Mouse (Mus musculus) neural tube, embryonic 12.5 days (tissue): ENCODE results near the gene Eif4e1b. TPM values are rescaled to one million over a fixed set of nuclear protein-coding genes. Genes with fewer than 3 reads are reported as not detected.

ENCODE experiments used
- ATAC-seq: fragments of 200-750 bp; cut with Nextera tagmentation; 2 replicates; pipeline ENCODE4 v1.8.0; 2017; ENCODE audit warnings: low read depth, mild to moderate bottlenecking, moderate TSS enrichment, moderate library complexity; ENCODE audit not compliant: low FRiP score
- H3K27ac ChIP-seq: fragments of 300-500 bp; sonication (generic); 2 replicates; pipeline ENCODE4 v1.5.1; 2016
- H3K27me3 ChIP-seq: fragments of 300-500 bp; sonication (generic); replicated peaks from 2 replicates; pipeline ENCODE4 v1.6.1; 2016; ENCODE audit warnings: mild to moderate bottlenecking
- H3K36me3 ChIP-seq: fragments of 300-500 bp; sonication (generic); 2 replicates; pipeline ENCODE4 v1.6.1; 2016; ENCODE audit warnings: mild to moderate bottlenecking
- H3K4me1 ChIP-seq: fragments of 300-500 bp; sonication (generic); 2 replicates; pipeline ENCODE4 v1.6.1; 2016
- H3K4me2 ChIP-seq: fragments of 300-500 bp; sonication (generic); replicated peaks from 2 replicates; pipeline ENCODE4 v1.6.1; 2016; ENCODE audit warnings: mild to moderate bottlenecking
- H3K4me3 ChIP-seq: fragments of 300-500 bp; sonication (generic); 2 replicates; pipeline ENCODE4 v1.5.1; 2016
- H3K9ac ChIP-seq: fragments of 300-500 bp; sonication (generic); 2 replicates; pipeline ENCODE4 v1.6.1; 2016; ENCODE audit warnings: mild to moderate bottlenecking
- H3K9me3 ChIP-seq: fragments of 300-500 bp; sonication (generic); 2 replicates; pipeline ENCODE4 v1.6.1; 2016; ENCODE audit warnings: mild to moderate bottlenecking
- WGBS: fragments of 180-500 bp; shearing (Covaris S2); methylation state at CpG from one replicate; pipeline ENCODE4 v1.1.7; 2016; 5-methylcytosine and 5-hydroxymethylcytosine counted together
- polyA plus RNA-seq: library from polyadenylated mRNA; unstranded; fragments of >200 nt; fragmentation: Nextera tagmentation; extraction: Ambion mirVana; gene quantifications from 2 replicates; pipeline ENCODE4 v1.2.1, GENCODE M21; 2016

Gene Eif4e1b
- polyA plus RNA-seq, result not detected in 2 replicates

DNA sequence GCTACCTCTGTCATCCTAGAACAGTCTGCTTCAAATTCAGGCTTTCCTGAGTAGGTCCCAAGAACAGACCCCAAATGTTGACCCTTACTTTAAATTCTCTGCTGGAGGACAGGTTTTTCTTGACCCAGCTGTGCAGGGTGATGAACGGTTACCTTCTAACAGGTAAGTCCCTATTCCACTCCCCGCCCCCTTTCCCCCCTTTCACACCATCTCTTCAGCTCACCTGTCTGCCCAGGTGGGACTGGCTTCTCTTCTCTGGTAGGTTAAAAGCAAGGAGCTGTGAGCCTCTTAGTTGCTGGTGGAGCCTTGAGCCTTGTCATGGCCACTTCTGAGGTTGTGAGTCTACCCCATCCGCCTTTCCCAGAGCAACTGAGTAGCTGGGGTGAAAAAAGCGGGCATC, at the start of gene Eif4e1b:
Eif4e1b (plus strand) TSS at position 301 of the 400 bp plus-strand sequence.
- no peak for ATAC-seq
- Histone ChIP-seq H3K4me2 (no peak within 1 kb of the TSS), H3K4me1 (no peaks in the 10 kb centered on the region), H3K9me3 (no peaks in the 10 kb centered on the region), H3K27me3 (no peaks in the 10 kb centered on the region), H3K27ac (no peak within 1 kb of the TSS), H3K9ac (no peak within 1 kb of the TSS), H3K36me3 (no peaks in the 10 kb centered on the region), H3K4me3 (no peak within 1 kb of the TSS)
- 87% methylated on average over 4 of the region's 4 CpGs for WGBS

DNA sequence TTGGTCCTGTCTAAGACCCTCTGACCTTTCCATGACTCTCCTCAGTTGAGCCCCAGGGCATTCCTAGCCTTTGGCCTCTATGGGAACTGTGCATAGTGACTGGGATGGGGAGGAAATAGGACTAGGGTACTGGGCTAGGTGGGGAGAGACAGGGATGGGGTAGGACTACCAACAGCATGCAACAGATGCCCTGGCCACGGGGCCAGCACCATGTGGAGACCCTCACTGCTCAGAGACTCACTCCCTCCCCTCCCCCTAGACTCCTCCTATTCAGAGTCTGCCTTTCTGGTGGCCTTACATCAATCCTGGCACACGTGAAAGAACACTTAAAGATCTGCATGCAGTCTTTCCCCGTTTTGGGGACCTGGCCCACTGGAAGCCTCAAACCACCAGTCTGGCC, 46.9 kb upstream of the Eif4e1b start:
- Histone ChIP-seq H3K4me3 (no peak overlapping the region), H3K9ac (no peak overlapping the region), H3K9me3 (no peaks in the 10 kb centered on the region), H3K27me3 (peaks cover 45% of the 10 kb centered on the region), H3K4me2 (peak overlapping the region; percentile 53; the same call in 1 of the 2 replicates), H3K36me3 (peaks cover 42% of the 10 kb centered on the region), H3K27ac (no peak overlapping the region), H3K4me1 (peaks cover 12% of the 10 kb centered on the region; the same call in 1 of the 2 replicates)
- WGBS, result 33% methylated on average over 3 of the region's 3 CpGs
- ATAC-seq, result no peak

DNA sequence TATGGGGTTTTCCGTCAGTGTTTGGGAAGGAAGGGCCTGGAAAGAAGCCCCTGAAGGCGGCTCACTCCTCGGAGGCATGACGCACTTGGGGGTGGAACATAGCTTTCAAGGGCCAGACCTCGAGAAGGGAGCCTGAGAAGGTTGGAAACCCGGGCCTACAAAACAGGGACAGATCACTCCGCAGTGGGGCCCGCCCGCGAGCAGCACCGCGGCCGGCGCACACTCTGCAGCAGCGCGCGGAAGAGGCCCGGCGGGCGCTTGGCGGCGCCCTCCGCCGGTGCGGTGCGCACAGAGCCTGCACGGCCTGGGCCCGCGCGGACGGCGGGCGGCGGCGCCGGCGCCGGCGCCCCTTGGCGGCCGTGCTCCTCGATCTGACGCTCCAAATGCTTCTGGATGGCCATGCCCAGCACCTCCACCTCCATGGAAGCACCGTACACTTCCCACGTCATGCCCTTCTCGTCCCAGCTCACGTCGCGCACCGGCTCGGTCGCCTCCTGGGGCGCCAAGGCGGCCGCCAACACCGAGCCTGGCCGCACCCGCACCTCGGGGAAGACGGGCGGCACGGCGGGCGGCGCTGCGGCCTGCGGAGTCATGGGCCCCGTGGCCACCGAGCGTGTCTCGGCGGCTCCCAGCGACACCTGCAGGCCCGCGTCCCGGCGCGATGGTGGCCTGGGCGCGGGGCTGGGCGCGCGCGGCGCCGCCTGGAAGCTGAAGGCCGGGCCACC, 46.1 kb upstream of the Eif4e1b start:
- Histone ChIP-seq H3K27me3 (peaks cover 45% of the 10 kb centered on the region), H3K36me3 (peaks cover 42% of the 10 kb centered on the region)
- 2% methylated on average over 86 of the region's 87 CpGs for WGBS

DNA sequence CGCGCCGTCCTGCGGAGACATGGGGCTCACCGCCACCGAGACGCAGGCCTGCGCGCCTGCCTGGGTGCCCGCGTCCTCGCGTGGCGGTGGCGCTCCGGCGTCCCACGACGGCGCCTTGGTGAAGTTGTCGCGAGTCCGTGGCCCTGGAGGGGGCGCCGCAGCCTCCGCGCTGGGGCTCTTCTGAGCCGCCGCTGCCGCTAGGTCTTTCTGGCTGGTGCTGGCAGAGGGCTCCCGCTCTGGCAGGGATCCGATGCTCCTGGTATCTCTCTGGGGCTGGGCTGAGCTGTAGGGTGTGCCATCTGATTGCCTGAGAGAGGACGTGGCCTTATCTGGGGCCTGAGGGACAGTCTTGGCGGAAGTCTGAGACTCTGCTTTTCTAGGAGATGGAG, 45.6 kb upstream of the Eif4e1b start:
- Histone ChIP-seq H3K4me2 (peak overlapping the region; percentile 53), H3K4me3 (peak overlapping the region; percentile 25), H3K27me3 (peaks cover 45% of the 10 kb centered on the region), H3K4me1 (peaks cover 12% of the 10 kb centered on the region; the same call in 1 of the 2 replicates), H3K9ac (0 out of 2 replicates have a peak overlapping the region, but pooled peaks have one; percentile 38), H3K36me3 (peaks cover 42% of the 10 kb centered on the region), H3K9me3 (no peaks in the 10 kb centered on the region), H3K27ac (no peak overlapping the region)
- no peak for ATAC-seq
- 4% methylated on average over 34 of the region's 34 CpGs for WGBS

More for the DNA sequence above, 46.1 kb upstream of the Eif4e1b start:
- ATAC-seq, result peak; percentile 23; the same call in 1 of the 2 replicates
- H3K4me1 ChIP-seq, result peaks cover 12% of the 10 kb centered on the region; the same call in 1 of the 2 replicates
- H3K4me3 ChIP-seq, result peak overlapping the region; percentile 25
- no peaks in the 10 kb centered on the region for H3K9me3 ChIP-seq
- peak overlapping the region; percentile 53 for H3K4me2 ChIP-seq
- H3K9ac ChIP-seq, result peak overlapping the region; percentile 38; the same call in 1 of the 2 replicates
- H3K27ac ChIP-seq, result no peak overlapping the region

DNA sequence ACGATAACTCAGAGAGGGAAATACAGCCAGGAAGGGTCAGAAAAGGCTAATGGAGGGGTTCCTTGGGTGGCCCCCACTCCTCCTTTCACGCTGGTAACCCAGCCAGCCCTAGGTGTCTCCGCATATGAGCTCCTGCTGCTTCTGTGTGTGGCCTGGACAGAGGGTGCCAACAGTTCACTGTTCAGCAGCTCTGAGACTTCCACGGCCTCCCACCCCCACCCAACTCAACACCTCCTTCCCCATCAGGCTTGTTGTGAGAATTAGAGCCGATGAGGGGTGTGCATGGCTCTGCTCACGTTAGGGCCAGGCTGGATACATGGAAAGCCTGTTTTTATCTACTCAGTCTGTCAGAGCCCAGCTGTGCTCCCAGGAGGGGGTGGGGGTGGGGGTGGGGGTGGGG, 37.7 kb upstream of the Eif4e1b start:
- Histone ChIP-seq H3K4me3 (no peak overlapping the region), H3K9ac (0 out of 2 replicates have a peak overlapping the region, but pooled peaks have one; percentile 8), H3K27me3 (peaks cover 20% of the 10 kb centered on the region), H3K4me1 (peaks cover 36% of the 10 kb centered on the region), H3K27ac (no peak overlapping the region), H3K36me3 (0 out of 2 replicates have a peak, but pooled peaks cover 2% of the 10 kb centered on the region), H3K4me2 (peak overlapping the region; percentile 77; the same call in 1 of the 2 replicates), H3K9me3 (no peaks in the 10 kb centered on the region)
- WGBS, result 43% methylated on average over 6 of the region's 6 CpGs
- no peak for ATAC-seq

DNA sequence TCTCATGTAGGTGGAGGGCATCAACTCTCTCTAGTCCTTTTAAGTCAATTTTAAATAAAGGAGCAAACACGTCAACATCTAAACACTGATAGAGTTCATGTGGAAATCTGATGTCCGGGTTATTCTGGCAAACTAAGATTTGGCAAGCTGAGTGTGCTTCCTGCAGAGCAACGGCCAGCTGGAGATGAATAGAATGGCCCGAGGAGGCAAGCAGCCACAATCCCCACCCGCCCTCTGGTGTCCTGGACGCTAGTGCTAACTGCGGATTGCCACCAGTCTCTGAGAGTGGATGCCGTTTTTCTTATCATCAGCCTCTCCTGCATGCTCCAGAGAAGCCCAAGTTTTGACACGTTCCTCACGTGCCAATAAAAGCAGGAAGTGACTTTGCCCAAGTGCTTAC, 36.9 kb upstream of the Eif4e1b start:
- WGBS, result 48% methylated on average over 10 of the region's 10 CpGs
- Histone ChIP-seq H3K4me2 (peak overlapping the region; percentile 77), H3K9ac (0 out of 2 replicates have a peak overlapping the region, but pooled peaks have one; percentile 17), H3K4me3 (no peak overlapping the region), H3K36me3 (no peaks in the 10 kb centered on the region), H3K27ac (no peak overlapping the region), H3K4me1 (peaks cover 31% of the 10 kb centered on the region), H3K9me3 (no peaks in the 10 kb centered on the region), H3K27me3 (peaks cover 25% of the 10 kb centered on the region)
- ATAC-seq, result no peak

DNA sequence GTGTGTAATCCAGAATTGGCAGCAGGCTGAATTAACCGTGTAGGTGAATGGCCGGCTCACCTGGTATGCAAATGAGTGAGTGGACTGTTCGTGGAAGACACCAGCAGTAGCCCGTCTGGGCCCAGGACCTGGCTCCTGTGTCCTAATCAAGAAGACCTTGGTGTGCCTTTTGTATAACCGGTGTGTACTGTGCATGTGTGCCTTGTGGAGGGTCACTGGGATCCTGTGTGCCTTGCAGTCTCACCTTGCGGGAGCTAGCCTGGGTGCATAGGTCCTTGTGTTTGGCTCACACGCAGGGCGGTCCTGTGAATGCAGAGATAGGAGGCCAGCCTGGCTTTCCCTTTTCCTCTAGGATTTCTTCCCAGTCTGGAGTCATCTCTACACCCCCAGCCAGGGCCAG, 35.6 kb upstream of the Eif4e1b start:
- H3K4me2 ChIP-seq, result peak overlapping the region; percentile 77
- H3K4me1 ChIP-seq, result peaks cover 31% of the 10 kb centered on the region
- H3K27ac ChIP-seq, result no peak overlapping the region
- H3K27me3 ChIP-seq, result peaks cover 36% of the 10 kb centered on the region
- H3K9ac ChIP-seq, result peak overlapping the region; percentile 80
- no peaks in the 10 kb centered on the region for H3K36me3 ChIP-seq
- peak overlapping the region; percentile 72 for H3K4me3 ChIP-seq
- WGBS, result 87% methylated on average over 8 of the region's 8 CpGs
- no peak for ATAC-seq
- H3K9me3 ChIP-seq, result no peaks in the 10 kb centered on the region

DNA sequence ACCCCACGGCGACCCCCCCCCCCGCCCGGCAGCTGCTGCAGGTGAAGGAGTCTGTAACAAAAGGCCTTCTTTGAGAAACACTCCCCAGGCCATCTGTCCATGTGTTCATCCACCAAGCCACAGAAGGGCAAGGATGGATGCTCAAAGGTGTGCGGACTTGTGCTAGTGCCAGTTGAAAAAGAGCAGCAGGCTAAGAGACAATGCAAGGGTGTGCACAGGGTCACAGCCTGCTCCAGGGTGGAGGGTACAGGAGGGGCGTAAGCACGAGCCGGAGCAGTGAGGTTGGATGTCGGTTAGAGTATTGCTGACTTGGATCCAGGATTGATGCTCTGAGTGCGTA, 35.1 kb upstream of the Eif4e1b start:
- Histone ChIP-seq H3K27ac (no peak overlapping the region), H3K27me3 (peaks cover 41% of the 10 kb centered on the region), H3K9me3 (no peaks in the 10 kb centered on the region), H3K4me3 (peak overlapping the region; percentile 72), H3K4me2 (peak overlapping the region; percentile 77), H3K36me3 (no peaks in the 10 kb centered on the region), H3K9ac (peak overlapping the region; percentile 80), H3K4me1 (peaks cover 31% of the 10 kb centered on the region)
- WGBS, result 46% methylated on average over 10 of the region's 10 CpGs
- peak; percentile 58 for ATAC-seq

DNA sequence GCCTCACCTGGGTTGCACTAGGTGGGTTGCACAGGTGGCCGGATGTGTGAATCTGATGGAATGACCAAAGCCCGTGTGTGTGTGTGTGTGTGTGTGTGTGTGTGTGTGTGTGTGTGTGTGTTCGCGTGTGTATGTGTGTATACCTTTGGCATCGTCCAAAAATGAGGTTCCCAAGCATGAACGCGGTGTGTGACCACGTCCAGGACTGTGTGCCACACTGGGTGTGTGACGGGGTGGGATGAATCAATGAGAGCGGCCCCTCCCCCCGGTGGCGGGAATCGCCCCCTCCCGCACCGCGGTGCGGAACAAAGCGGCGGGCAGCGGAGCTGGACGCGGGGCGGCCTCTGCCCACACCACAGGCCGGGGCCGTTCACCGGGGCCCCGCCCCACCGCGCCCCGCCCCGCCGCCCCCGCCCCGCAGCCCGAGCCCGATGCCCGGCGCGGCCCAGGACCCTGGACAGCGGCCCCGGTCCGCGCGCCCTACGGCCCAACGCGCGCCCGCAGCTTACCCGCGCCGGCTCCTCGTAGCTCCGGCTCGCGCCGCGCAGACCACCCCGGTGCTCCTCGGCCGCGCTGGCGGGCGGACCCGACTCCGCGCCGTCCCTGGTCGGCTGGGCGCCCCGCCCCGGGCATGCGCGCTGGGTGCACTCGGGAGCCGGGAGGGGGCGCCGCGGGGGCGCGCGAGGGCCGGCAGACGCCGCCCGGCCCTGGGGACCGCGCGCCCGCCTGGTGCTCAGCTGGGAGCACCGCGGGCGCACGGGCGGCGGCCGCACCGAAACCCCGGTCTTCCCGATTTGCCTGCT, 34.5 kb upstream of the Eif4e1b start:
- peak overlapping the region; percentile 57; the same call in 1 of the 2 replicates for H3K27ac ChIP-seq
- ATAC-seq, result peak; percentile 78
- no peaks in the 10 kb centered on the region for H3K9me3 ChIP-seq
- H3K36me3 ChIP-seq, result no peaks in the 10 kb centered on the region
- H3K4me3 ChIP-seq, result peak overlapping the region; percentile 72
- peaks cover 31% of the 10 kb centered on the region for H3K4me1 ChIP-seq
- peak overlapping the region; percentile 77 for H3K4me2 ChIP-seq
- H3K27me3 ChIP-seq, result peaks cover 44% of the 10 kb centered on the region
- WGBS, result 1% methylated on average over 97 of the region's 100 CpGs
- peak overlapping the region; percentile 80 for H3K9ac ChIP-seq

DNA sequence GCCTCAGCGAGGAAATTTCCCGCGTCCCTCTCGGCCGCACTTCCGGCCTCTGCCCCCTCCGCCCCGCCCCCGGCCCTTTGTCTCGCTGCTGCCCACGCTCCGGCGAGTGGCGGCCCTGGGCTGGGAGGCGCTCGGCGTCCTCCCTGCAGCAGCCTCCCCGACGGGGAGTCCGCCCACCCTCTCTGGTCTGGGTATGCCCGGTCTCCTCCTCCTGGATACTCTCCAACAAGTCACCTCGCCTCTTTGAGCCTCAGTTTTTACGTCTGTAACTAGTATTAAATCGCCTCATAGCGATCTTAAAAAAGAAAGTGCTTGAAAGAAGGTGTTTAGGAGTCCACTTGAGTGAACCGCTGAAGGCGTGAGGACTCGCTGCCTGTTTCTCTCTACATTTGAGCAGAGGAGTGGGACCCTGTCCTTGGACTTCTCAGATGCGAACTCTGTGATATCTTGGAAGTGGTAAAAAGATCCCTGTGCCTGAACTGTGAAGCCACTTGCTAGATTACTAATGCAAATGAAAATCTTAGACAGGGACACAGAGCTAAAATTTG, 33.9 kb upstream of the Eif4e1b start, which contains the start of gene Gprin1:
Gprin1 (minus strand) TSS at position 11 of the 548 bp plus-strand sequence.
- WGBS, result 2% methylated on average over 29 of the region's 29 CpGs
- H3K27me3 ChIP-seq, result peaks cover 44% of the 10 kb centered on the region

DNA sequence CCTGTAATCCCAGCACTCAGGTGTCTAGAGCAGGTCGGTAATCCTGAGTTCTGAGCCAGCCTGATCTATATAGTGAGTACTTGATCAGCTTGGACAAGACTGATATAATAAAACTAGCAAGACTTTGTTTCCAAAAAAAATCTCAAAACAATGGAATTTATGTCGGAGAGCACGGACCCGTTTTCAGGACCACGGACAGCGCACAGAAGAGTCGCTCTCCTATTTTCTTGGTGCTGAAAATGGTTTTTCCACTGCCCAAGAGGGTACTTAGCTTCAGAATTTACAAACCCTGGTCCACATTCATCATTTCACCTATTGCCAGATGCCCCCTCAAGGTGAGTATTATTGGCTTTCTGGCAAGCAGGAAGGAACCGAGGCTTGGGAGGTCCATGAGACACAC, 33.1 kb upstream of the Eif4e1b start:
- H3K27ac ChIP-seq, result no peak overlapping the region
- peaks cover 44% of the 10 kb centered on the region for H3K27me3 ChIP-seq
- H3K4me3 ChIP-seq, result no peak overlapping the region
- WGBS, result 4% methylated on average over 8 of the region's 8 CpGs
- H3K4me2 ChIP-seq, result no peak overlapping the region
- no peak overlapping the region for H3K9ac ChIP-seq
- no peaks in the 10 kb centered on the region for H3K9me3 ChIP-seq
- no peak for ATAC-seq
- no peaks in the 10 kb centered on the region for H3K36me3 ChIP-seq
- peaks cover 43% of the 10 kb centered on the region for H3K4me1 ChIP-seq

More for the DNA sequence above, 33.9 kb upstream of the Eif4e1b start, which contains the start of gene Gprin1:
- Histone ChIP-seq H3K27ac (peak within 1 kb of the TSS; percentile 57; the same call in 1 of the 2 replicates), H3K4me2 (peak within 1 kb of the TSS; percentile 77), H3K4me3 (peak within 1 kb of the TSS; percentile 72), H3K4me1 (peaks cover 35% of the 10 kb centered on the region), H3K9ac (peak within 1 kb of the TSS; percentile 80), H3K36me3 (no peaks in the 10 kb centered on the region), H3K9me3 (no peaks in the 10 kb centered on the region)
- peak; percentile 81 for ATAC-seq

DNA sequence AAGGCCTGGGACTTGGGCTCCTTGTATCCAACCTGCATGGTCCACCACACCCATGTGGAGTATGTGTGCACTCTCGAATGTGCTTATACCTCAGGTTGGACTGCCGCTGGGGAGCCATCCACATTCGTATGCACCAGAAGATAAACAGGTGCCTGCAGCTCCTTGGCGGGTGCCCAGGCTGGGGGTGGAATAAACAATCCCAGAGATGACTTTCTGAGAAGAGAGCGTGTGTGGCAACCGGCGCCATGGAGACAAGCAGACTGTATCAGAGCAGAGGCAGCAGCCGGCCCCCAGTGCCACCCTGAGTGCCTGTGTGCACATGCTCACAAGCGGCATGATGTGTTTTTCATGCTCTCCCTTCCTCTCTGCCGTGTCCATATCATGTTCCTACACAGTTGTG, 31.1 kb upstream of the Eif4e1b start:
- 71% methylated on average over 10 of the region's 10 CpGs for WGBS
- no peak overlapping the region for H3K4me2 ChIP-seq
- ATAC-seq, result no peak
- H3K36me3 ChIP-seq, result no peaks in the 10 kb centered on the region
- no peak overlapping the region for H3K9ac ChIP-seq
- peaks cover 34% of the 10 kb centered on the region for H3K4me1 ChIP-seq
- no peak overlapping the region for H3K4me3 ChIP-seq
- peaks cover 46% of the 10 kb centered on the region for H3K27me3 ChIP-seq
- H3K27ac ChIP-seq, result no peak overlapping the region
- no peaks in the 10 kb centered on the region for H3K9me3 ChIP-seq
